Mouse (Mus musculus) olfactory bulb, adult 2 months (tissue): ENCODE data around the gene Xrn2.

Experiments used
- CTCF ChIP-seq: fragments of 200-500 bp; IDR thresholded peaks from 2 replicates; pipeline ENCODE4 v1.5.1; 2012; ENCODE audit warnings: low read depth, mild to moderate bottlenecking, low read length, moderate library complexity; ENCODE audit not compliant: insufficient read depth
- POLR2A ChIP-seq: fragments of 200-500 bp; IDR thresholded peaks from 2 replicates; pipeline ENCODE4 v1.6.1; 2012; ENCODE audit warnings: mild to moderate bottlenecking, low read depth, low read length, moderate library complexity; ENCODE audit not compliant: insufficient read depth

- no peak for TF ChIP-seq CTCF
- no peak for TF ChIP-seq POLR2A
Measured at GRCm38 (mm10) chr2:147035864-147036263, 23.1 kb downstream of the Xrn2 start.
